Mouse (Mus musculus) urinary bladder, adult 2 months (tissue): ENCODE measurements around the gene Scaf11. TPM values are rescaled to one million over a fixed set of nuclear protein-coding genes. Genes with fewer than 3 reads are reported as not detected.
"Not testable (repeated sequence)": the region's sequence is repeated elsewhere in the genome, so short reads cannot be mapped to it uniquely, and the experiment has no call there.

Source experiments
- DNase-seq: peaks from one replicate; pipeline ENCODE4 v3.0.0; 2022; ENCODE audit warnings: low spot score
- polyA plus RNA-seq: library from polyadenylated mRNA; depleted of rRNA; stranded (reverse); fragments of >200 nt; gene quantifications from 2 replicates; pipeline ENCODE4 v1.2.3, GENCODE M21; 2012; rRNA removed

Gene Scaf11
- 38.1 and 43.5 TPM in 2 replicates for polyA plus RNA-seq

DNA sequence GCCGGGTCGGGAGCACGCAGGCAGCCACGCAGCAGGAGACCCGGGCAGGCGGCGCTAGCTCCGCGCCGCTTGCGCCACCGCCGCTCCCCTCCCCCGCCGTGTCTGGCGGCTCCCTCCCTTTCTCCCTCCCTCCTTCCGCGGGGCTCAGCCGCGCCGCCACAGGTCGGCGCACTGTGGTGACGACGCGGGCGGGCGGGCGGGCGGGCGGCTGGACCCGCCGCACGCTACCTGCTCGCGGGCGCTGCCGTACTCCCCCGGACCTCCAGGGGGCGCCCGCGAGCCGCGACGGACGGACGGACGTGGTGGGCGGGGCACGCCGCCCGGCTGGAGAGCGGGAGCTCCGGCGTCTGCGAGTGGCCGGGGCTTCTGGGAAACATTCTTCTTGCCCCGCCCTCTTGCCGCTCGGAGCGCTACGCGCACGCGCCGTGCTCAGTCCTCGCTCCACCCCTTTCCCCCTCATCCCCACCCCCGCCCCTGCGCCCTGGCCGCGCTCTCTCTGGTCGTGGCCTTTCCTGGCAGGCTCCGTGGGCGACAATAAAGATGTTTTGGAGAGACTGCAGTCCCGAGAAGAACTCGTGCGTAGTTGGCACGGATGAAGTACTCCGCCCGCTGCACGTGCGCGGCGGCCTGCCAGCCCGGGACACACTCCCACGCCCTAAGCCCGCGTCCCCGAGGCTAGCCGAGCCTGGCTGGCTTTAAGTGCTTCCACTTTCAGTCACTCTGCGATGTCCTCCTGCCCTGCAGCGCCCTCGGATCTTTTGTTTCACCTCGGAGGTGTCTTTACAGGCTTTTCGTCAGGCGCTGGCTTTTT lies at the start of gene Scaf11:
TSS of gene Scaf11 (minus strand) at position 114 of the 811 bp plus-strand sequence.
- DNase-seq = peak; percentile 96

DNA sequence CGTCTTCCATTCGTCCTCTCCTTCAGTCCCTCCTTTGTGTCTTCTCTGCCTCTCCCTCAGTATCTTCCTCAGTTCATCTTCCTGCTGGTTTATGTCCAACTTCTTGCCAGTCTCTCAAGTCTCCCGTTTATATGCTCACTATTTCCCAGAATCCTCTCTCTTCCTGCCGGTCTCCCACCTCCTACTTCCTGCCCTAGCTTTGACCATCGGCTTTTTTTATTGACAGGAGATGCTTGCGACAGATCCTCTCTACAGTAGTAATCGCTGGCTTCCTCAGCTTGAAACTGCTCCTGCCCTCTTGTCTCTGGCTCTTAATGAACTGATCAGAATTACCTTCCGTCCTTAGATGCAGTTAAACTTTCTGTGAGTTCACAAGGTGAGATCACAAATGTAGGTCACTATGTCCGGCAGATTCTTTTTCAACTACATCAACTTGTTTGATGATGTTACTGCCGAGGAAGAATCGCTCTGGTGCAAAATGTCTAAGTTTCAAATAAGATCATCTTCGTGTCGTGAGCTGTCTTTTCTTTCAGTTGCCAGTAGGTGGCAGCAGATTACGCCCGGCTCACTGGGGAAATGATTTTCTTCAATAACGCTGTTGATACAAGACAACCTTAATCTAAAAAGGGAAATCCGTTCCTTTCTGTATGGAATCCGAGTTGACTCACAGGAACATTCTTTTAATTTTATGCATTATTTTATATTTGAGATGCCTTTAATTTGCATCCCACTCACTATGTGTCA lies 46.6 kb upstream of the Scaf11 start:
- no peak for DNase-seq

- no peak for DNase-seq
Observed at GRCm38 (mm10) chr15:96497646-96498045, 37.0 kb upstream of the Scaf11 start.

DNA sequence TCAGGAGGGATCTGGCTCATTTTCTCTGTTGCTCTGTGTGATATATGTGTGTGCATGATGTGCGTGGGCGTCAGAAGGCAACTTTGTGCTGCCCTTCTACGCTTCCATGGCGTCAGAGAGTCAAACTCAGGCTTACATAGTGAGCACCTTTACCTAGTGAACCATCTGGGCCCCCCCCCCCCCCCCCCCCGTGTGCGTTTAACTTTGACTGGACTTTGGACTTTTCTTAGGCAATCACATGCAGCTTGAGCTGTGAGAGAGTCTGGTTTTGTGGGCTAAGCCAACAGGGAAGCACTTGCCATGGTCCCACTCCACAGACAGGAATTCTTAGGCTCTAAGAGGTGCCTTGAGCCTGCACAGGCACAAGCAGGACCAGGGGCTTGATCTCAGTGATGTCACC lies 33.6 kb upstream of the Scaf11 start:
- DNase-seq = no peak

- DNase-seq = no peak
Observed at GRCm38 (mm10) chr15:96493573-96493972, 32.9 kb upstream of the Scaf11 start.

DNA sequence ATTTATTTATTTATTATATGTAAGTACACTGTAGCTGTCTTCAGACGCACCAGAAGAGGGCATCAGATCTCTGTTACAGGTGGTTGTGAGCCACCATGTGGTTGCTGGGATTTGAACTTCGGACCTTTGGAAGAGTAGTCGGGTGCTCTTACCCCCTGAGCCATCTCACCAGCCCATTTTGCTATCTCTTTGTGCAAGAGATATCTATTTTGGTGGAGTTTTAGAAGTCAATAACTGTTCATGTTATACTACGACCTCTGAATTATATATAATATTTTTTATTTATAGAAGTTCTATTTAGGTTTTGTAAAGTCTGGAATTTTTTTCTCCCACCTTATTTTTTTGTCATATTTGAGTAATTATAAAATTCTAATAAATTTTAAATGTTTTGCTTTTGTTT lies 32.3 kb upstream of the Scaf11 start:
- not testable (repeated sequence) for DNase-seq

- DNase-seq = no peak
Observed at GRCm38 (mm10) chr15:96491861-96492641, 31.4 kb upstream of the Scaf11 start.

- no peak for DNase-seq
Observed at GRCm38 (mm10) chr15:96491421-96491820, 30.8 kb upstream of the Scaf11 start.

DNA sequence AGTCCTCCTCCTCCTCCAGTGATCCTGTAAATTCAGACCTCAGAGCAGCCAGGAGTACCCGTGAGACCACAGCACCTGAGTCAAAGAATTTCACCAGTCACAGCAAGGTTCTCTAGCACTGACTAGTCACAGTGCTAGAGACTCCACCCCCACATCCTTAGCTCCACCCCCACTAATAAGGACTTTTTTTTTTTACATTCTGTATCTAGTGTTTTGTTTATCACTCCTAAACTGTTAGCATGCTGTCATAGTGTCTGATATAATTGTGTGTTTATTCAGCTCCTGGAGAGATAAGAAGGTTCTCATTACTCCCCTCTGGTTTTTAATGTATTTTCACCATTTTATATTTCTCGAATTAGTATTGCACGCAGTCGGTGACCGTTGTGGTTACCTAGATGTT lies 29.5 kb upstream of the Scaf11 start:
- no peak for DNase-seq

GRCm38 (mm10) chr15:96488941-96489786 lies 28.5 kb upstream of the Scaf11 start:
- no peak for DNase-seq

DNA sequence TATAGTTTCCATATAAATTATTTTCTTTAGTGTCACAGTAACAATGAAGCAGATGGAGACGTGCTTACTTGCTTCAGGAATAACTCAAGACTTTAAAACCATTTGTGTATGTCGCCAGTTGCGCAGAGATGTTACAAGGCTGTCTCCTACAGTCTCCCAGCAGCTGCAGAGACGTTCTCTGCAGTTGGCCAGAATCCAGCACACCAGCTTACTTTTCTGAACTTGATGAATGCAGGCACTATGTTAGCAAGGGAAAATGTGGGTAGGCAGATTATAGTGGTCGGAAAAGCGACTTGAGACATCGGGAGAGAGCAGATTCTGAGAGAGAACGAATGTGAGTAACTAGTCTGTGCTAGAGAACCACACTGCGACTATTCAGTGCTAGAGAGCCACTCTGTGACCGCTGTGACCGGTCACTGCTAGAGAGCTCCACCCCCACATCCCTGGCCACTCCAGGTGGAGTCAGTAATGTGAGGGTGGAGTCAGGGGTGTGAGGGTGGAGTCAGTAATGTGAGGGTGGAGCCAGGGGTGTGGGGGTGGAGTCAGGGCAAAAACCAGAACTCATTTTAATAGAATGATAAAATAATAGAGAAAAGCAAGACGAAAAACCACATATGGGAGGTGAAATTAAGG lies 26.5 kb upstream of the Scaf11 start:
- DNase-seq = no peak

DNA sequence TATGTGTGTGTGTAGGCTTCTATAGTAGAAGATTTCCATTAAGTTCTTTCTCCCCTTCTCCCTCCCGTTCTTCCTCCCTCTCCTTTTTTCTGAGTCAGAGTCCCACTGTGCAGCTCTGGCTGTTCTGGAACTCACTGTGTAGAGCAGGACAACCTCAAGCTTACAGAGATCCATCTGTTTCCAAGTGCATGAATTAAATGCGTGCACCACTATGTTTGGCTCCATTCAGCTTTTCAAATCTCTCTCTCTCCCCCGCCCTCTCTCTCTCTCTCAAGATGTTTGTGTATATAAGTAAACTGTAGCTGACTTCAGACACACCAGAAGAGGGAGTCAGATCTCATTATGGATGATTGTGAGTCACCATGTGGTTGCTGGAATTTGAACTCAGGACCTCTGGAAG lies 20.2 kb upstream of the Scaf11 start:
- no peak for DNase-seq

DNA sequence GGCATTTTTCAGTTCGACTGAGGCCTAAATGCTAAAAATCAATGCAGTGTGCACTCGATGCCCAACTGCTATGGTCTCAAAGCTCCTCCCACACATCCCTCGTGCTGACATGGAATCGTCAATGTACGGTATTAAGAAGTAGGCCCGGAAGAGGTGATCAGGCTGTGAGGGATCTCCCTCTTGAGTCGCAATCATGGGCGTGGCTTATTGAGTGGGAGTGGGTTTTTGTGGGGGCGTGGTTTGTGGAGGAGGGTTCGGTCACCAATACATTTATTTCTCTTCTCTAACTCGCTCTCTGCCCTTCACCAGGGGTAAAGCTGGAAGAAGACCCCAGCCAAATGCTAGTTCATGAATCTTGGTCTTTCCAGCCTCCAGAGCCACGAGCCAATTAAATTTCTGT lies 17.4 kb upstream of the Scaf11 start:
- DNase-seq = no peak

- peak; percentile 80 for DNase-seq
Observed at GRCm38 (mm10) chr15:96476359-96476758, 15.7 kb upstream of the Scaf11 start.

- DNase-seq = no peak
Observed at GRCm38 (mm10) chr15:96475571-96475972, 14.9 kb upstream of the Scaf11 start.

- DNase-seq = no peak
Observed at GRCm38 (mm10) chr15:96474325-96474955, 13.8 kb upstream of the Scaf11 start.

DNA sequence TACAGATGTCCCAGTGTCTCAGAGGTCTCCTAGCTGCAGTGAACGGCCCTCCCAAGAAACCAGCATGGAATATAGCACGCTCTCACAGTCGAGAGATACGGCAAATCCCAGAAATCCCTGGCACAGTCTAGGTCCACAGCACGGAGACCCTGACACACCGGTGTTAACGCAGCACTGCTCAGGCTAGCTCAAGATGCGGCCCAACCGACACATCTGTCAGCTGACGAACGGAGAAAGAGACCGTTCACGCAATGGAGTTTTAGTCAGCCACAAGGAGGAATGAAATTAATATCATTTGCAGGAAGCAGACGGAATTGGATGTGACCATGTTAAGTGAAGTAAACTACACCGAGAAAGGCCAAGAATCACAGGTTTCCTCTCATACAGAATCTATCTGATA lies 13.3 kb upstream of the Scaf11 start:
- no peak for DNase-seq

- no peak for DNase-seq
Observed at GRCm38 (mm10) chr15:96468316-96468715, 7.7 kb upstream of the Scaf11 start.

DNA sequence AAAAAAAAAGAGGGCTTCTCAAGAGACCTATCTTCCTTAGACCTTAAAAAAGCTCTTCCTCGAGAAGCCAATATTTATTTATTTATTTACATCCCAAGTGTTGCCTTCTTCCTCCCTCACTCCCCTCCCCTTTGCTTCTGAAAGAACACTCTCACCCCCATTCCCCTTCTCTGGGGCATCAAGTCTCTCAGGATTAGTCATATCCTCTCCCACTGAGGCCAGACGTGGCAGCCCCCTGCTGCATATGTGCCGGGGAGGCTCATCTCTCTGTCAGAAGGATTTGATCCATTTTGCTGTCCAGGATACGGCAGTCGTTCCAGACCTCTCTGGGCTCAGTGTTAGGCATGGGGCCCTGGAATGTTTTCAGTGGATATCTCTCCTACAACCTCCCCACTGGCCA lies 7.2 kb upstream of the Scaf11 start:
- DNase-seq = no peak

GRCm38 (mm10) chr15:96466362-96466903 lies 5.8 kb upstream of the Scaf11 start:
- DNase-seq = no peak
